Mouse (Mus musculus): ENCODE results near the gene Large2. TPM values are rescaled to one million over a fixed set of nuclear protein-coding genes. Genes with fewer than 3 reads are reported as not detected.
"Not testable (repeated sequence)": the region's sequence is repeated elsewhere in the genome, so short reads cannot be mapped to it uniquely, and the experiment has no call there.

Large2 gene
- polyA plus RNA-seq, 1 experiment from 2014 or later = 2.3 TPM

DNA sequence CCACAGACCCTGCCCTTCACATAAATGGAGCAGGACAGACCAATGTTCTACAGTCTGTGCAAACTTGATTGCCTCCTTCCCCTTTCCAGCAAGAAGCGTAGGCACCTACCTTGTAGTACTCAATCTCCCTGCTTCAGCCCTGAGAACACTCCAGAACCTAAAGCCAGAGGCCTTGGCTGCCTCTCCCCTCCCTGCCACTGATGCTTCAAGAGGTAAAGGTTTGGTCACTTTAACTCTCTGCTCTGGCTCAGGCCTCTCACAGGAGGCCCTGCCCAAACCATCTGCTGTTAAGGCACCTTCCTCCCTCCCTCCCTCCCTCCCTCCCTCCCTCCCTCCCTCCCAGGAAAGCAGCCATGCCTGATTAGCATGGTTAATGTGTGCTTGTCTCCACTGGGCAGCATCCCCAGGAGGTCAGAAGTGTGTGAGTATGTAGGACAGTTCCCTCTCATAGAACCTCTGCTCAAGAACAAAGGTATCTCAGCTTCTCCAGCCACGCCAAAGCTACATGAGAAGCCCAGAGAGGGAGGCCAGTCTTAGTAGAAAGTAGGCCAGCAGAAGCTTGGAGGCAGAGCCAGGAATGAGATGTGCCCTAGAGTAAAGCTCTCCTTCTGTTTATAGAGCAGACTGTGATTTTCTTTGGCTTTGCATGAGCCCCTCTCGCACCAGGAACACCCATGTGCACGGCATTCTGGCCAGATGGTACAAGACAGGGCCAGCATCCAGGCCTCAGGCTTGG is 28.1 kb upstream of the Large2 start:
- 74% methylated on average over 4 of the region's 4 CpGs for WGBS

DNA sequence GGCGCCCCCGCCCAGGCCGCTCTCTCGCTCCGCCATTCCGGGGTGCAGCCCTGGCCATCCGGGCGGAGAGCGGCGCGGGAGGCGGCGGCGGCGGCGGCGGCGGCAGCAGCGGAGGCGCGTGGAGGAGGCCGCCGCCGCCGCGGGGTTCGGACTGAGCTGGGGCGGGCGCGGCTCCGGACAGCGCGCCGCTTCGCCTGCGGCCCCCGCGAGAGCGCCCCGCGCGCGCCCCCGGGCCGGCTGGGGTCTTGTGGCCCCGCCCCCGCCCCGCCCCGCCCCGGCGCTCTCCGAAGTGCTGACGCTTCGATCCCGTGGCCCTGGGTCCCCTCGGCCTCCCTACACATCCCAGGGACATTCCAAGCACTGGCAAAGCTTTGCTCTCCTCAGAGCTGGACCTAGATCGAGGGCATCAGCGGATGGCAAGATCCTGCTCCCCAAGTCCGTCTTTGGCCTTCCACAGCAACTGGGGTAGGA is 26.5 kb upstream of the Large2 start, which contains the start of gene Mapk8ip1:
Mapk8ip1 (minus strand) TSS at position 173 of the 471 bp plus-strand sequence.
- peaks cover 7% of the 10 kb centered on the region for H3K4me1 ChIP-seq
- ATAC-seq (ENCODE audit: extremely low read depth, insufficient number of reproducible peaks, low FRiP score, low TSS enrichment) = peak; percentile 26; the same call in 1 of the 2 replicates
- peaks cover 32% of the 10 kb centered on the region for H3K36me3 ChIP-seq
- peak within 1 kb of the TSS; percentile 80 for H3K9ac ChIP-seq
- H3K9me3 ChIP-seq = no peaks in the 10 kb centered on the region
- H3K4me3 ChIP-seq = peak within 1 kb of the TSS; percentile 69
- H3K27ac ChIP-seq (replicated peaks) = no peak within 1 kb of the TSS
- H3K27me3 ChIP-seq (replicated peaks) = peaks cover 47% of the 10 kb centered on the region
- 4% methylated on average over 27 of the region's 59 CpGs for WGBS
- H3K4me2 ChIP-seq = peak within 1 kb of the TSS; percentile 96

More for the DNA sequence above, 28.1 kb upstream of the Large2 start:
- peaks cover 38% of the 10 kb centered on the region for H3K27me3 ChIP-seq (replicated peaks)
- no peak overlapping the region for H3K4me3 ChIP-seq
- H3K36me3 ChIP-seq = peaks cover 46% of the 10 kb centered on the region
- H3K9me3 ChIP-seq = no peaks in the 10 kb centered on the region
- H3K9ac ChIP-seq = no peak overlapping the region
- ATAC-seq (ENCODE audit: extremely low read depth, insufficient number of reproducible peaks, low FRiP score, low TSS enrichment) = no peak
- H3K4me2 ChIP-seq = no peak overlapping the region
- H3K4me1 ChIP-seq = peaks cover 7% of the 10 kb centered on the region
- H3K27ac ChIP-seq (replicated peaks) = no peak overlapping the region

DNA sequence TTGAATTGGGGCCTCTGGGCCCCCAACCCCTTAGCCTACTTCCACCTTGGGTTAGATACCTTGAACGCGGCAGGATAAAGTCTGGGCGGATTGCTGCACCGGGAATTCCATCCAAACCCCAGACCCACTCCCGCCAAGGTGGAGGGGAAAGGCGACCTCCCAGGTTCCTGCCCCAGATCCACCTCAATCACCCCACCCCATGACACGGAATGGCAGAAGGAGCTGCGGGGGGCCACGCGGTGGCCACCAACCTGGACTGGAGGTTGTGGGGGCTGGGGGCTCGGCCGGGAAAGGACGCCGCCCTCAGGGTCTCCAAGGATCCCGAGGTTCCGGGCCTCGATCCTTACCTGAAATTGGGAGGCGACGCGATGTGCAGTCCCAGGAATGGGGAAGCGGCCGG is 26.0 kb upstream of the Large2 start:
- Histone ChIP-seq H3K36me3 (peaks cover 27% of the 10 kb centered on the region), H3K9me3 (no peaks in the 10 kb centered on the region), H3K4me3 (peak overlapping the region; percentile 69), H3K27ac (replicated peaks) (no peak overlapping the region), H3K4me2 (peak overlapping the region; percentile 96), H3K4me1 (peaks cover 7% of the 10 kb centered on the region), H3K9ac (peak overlapping the region; percentile 80), H3K27me3 (replicated peaks) (peaks cover 52% of the 10 kb centered on the region)
- WGBS = 6% methylated on average over 20 of the region's 22 CpGs
- ATAC-seq (ENCODE audit: extremely low read depth, insufficient number of reproducible peaks, low FRiP score, low TSS enrichment) = no peak

DNA sequence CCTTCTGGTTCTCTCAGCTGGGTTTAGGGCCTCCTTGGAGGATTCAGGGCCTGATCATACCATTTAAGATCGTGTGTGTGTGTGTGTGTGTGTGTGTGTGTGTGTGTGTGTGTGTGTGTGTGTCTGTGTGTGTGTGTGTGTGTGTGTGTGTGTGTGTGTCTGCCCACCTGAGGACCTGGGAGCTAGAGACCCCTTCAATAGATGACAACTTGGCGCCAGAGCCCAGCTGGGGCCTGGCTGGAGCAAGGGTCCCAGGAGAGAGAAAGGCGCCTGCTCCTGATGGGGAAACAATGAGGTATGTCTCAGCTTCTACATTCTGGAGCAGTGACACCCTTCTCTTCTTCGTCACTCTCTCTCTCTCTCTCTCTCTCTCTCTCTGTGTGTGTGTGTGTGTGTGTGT is 25.2 kb upstream of the Large2 start:
- H3K4me3 ChIP-seq; H3K4me2 ChIP-seq; H3K27ac ChIP-seq (replicated peaks); ATAC-seq (ENCODE audit: extremely low read depth, insufficient number of reproducible peaks, low FRiP score, low TSS enrichment); H3K9me3 ChIP-seq; H3K9ac ChIP-seq; H3K4me1 ChIP-seq: not testable (repeated sequence)
- Histone ChIP-seq H3K36me3 (peaks cover 19% of the 10 kb centered on the region), H3K27me3 (replicated peaks) (peaks cover 59% of the 10 kb centered on the region)
- 87% methylated on average over 2 of the region's 4 CpGs for WGBS

DNA sequence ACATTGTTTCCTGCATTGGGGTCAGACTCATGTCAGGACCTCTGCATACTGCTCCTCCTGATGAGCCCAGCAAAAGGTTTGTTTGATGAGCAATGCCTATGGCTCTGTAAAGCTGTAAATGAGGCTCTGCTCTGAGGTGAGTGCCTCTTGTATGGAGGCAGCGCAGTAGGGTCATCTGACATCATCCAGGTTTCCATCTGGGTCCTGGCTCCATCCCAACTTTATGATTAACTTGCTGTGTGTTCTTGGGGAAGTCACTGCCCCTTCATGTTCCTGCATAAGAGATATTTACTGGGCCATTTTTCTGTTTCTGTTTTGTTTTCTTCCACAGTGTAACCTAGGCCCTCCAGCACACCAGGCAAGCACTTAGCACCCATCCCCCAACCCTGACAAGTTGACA is 22.8 kb upstream of the Large2 start:
- peaks cover 81% of the 10 kb centered on the region for H3K27me3 ChIP-seq (replicated peaks)
- H3K4me1 ChIP-seq = peaks cover 11% of the 10 kb centered on the region
- no peak overlapping the region for H3K9ac ChIP-seq
- H3K4me3 ChIP-seq = no peak overlapping the region
- H3K27ac ChIP-seq (replicated peaks) = no peak overlapping the region
- H3K36me3 ChIP-seq = no peaks in the 10 kb centered on the region
- no peak overlapping the region for H3K4me2 ChIP-seq
- no peak for ATAC-seq (ENCODE audit: extremely low read depth, insufficient number of reproducible peaks, low FRiP score, low TSS enrichment)
- no peaks in the 10 kb centered on the region for H3K9me3 ChIP-seq
- WGBS = 63% methylated on average over 1 of the region's 1 CpGs

DNA sequence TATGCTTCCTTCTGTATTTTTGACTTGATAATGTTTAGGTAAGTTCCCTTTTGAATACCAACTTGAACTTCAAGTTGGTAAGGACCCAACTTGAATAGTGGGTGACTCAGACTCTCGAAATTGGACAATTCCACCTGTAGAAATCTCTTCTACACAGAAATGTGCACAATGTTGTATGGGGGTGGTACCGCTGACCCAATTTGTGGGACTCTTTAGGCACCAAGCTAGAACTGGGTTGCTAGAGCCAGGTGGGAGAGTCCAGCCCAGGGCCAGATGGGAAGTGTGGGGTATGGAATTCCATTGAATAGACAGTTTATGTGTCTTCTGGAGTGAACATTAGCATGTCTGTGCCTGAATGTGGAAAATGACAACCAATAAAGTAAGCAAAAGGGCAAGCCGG is 20.9 kb upstream of the Large2 start:
- Histone ChIP-seq H3K4me1 (peaks cover 17% of the 10 kb centered on the region), H3K27me3 (replicated peaks) (peaks cover 84% of the 10 kb centered on the region), H3K4me3 (no peak overlapping the region), H3K9ac (no peak overlapping the region), H3K36me3 (no peaks in the 10 kb centered on the region), H3K9me3 (no peaks in the 10 kb centered on the region), H3K27ac (replicated peaks) (no peak overlapping the region), H3K4me2 (no peak overlapping the region)
- no peak for ATAC-seq (ENCODE audit: extremely low read depth, insufficient number of reproducible peaks, low FRiP score, low TSS enrichment)
- WGBS = 78% methylated on average over 3 of the region's 3 CpGs

DNA sequence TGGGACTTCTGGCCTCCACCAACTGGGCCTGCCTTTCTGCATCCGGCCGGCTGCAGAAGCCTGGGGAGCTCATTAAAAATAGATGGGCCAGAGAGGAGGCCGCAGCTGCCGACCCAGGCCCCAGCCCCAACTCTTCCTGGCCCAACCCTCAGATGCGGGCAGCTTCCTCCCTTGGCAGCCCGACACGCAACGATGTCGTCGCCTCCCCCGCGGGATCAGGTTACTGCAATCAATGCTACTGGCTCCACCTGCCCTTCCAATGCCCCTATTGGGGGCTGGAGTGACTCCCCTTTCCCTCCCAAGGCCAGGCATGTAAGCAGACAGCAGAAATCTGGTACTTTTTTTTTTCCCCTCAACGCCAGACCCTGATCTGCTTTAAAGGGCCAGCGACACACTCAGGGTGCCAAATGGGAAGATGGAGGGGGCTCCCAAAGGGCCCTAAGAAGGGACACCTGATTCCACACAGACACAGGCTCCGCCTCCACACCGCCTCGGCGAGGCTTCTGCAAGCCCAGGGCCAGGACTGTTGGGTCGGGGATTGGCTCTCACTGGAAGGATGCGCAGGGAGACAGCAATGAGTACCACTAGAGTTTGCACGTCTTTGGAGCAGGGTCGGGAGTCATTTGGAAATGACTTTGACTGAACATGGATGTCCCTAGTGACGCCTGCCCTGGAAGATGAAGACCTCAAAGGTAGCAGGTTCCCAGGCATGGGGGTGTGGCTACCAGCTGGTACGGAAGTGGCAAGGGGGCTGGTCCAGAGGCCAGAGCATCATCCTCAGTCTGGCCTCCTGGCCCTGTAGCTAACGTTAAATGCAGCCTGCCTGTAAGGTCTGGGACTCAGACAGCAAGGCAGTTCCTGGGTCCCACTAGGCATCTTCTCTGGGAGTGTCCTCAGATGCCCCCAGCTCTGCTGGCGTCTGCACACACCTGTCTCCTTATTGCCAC is 17.9 kb upstream of the Large2 start:
- peak overlapping the region; percentile 42 for H3K4me3 ChIP-seq
- H3K27ac ChIP-seq (replicated peaks) = 0 out of 2 replicates have a peak overlapping the region, but pooled peaks have one; percentile 21
- peaks cover 44% of the 10 kb centered on the region for H3K4me1 ChIP-seq
- H3K4me2 ChIP-seq = peak overlapping the region; percentile 64
- H3K9me3 ChIP-seq = no peaks in the 10 kb centered on the region
- no peaks in the 10 kb centered on the region for H3K36me3 ChIP-seq
- ATAC-seq (ENCODE audit: extremely low read depth, insufficient number of reproducible peaks, low FRiP score, low TSS enrichment) = no peak
- peak overlapping the region; percentile 74 for H3K9ac ChIP-seq
- peaks cover 82% of the 10 kb centered on the region for H3K27me3 ChIP-seq (replicated peaks)
- 5% methylated on average over 26 of the region's 26 CpGs for WGBS

DNA sequence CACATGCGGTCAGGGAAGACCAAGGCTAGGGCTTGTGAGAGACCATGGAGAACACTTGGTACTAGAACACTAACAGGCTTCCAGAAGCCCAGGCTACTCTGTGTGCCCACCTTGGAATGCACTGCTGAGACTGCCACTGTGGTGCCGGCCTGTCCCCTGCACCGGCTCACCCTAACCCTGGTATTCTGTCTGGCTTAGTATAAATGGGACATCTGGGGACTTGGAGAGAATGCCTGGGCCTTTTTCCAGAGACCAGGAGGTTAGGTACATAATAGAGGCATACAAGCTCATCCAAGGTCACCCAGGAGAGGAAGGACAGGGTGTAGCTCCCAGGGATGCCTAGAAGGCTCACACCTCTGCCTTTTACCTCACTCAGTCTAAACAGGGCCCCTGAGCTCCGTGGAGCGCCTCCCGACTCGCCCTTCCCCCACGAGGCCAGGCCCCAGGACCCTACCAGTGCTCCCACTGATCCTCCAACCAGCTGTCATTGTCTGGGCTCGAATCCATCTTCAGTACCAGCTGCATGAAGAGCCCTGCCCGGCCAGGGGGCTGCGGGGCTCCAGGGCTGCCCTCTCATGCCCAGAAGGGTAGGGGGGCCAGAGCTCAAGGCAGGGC is 17.1 kb upstream of the Large2 start:
- H3K9me3 ChIP-seq = no peaks in the 10 kb centered on the region
- peaks cover 44% of the 10 kb centered on the region for H3K4me1 ChIP-seq
- peak overlapping the region; percentile 74 for H3K9ac ChIP-seq
- H3K36me3 ChIP-seq = no peaks in the 10 kb centered on the region
- 31% methylated on average over 11 of the region's 11 CpGs for WGBS
- 0 out of 2 replicates have a peak overlapping the region, but pooled peaks have one; percentile 21 for H3K27ac ChIP-seq (replicated peaks)
- peak overlapping the region; percentile 42 for H3K4me3 ChIP-seq
- ATAC-seq (ENCODE audit: extremely low read depth, insufficient number of reproducible peaks, low FRiP score, low TSS enrichment) = no peak
- peak overlapping the region; percentile 64 for H3K4me2 ChIP-seq
- H3K27me3 ChIP-seq (replicated peaks) = peaks cover 87% of the 10 kb centered on the region

DNA sequence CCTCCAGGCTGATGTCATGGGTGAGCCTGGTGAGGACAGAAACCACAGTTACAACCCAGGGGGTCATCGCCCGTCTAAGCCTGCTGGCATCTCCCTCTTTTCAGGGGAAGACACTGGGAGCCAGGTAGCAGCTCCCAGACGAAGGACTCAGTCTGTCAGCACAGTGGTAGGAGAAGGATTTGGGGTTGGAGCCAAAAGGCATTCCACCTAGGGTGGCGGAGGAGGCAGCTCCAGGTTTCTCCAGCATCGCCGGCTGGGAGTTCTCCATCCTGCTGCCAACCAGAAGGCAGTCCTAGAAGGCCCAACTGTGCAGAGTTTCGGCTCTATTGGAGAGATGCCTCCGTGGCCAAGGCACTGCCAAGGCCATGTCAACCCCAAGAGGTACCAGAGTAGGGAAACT is 16.4 kb upstream of the Large2 start:
- peaks cover 5% of the 10 kb centered on the region for H3K36me3 ChIP-seq
- peaks cover 83% of the 10 kb centered on the region for H3K27me3 ChIP-seq (replicated peaks)
- WGBS = 79% methylated on average over 8 of the region's 8 CpGs
- no peak overlapping the region for H3K4me3 ChIP-seq
- no peak for ATAC-seq (ENCODE audit: extremely low read depth, insufficient number of reproducible peaks, low FRiP score, low TSS enrichment)
- H3K9ac ChIP-seq = no peak overlapping the region
- no peaks in the 10 kb centered on the region for H3K9me3 ChIP-seq
- H3K27ac ChIP-seq (replicated peaks) = no peak overlapping the region
- H3K4me2 ChIP-seq = no peak overlapping the region
- peaks cover 44% of the 10 kb centered on the region for H3K4me1 ChIP-seq

DNA sequence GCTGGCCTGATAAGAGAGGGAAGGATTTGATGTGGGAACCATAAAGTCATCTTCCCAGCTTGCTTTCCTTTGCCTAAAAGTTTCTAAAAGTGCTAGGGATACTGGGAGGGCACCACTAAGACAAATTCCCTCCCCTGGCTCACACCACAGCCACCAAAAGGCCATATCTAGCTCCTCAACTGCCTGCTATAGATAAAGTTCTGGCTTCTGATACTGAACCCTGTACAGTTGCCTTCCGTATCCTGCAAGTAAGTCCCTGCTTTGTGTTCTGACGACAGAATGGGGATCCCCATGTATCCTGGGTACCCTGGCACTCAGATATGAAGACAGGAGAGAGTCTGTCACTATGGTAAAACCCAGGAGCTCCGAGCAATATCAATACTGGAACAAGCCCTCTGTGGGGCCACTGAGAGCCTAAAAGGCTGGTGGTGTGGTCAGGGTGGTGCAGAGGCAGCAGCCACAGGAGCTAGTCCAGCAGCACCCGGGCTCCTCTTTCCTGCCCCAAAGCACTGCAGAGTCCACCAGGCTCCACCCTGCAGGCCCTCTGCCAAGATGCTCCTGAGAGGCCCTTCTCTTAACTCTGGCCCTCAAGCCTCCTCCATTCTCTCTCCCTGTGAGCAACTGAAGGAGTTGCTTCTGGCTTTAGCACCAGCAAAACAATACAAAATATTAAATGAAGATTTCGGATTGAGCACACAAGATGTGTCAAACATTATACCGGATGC is 15.7 kb upstream of the Large2 start:
- H3K27ac ChIP-seq (replicated peaks) = no peak overlapping the region
- H3K4me3 ChIP-seq = no peak overlapping the region
- H3K4me2 ChIP-seq = peak overlapping the region; percentile 91; the same call in 1 of the 2 replicates
- H3K36me3 ChIP-seq = peaks cover 12% of the 10 kb centered on the region
- H3K9me3 ChIP-seq = no peaks in the 10 kb centered on the region
- H3K27me3 ChIP-seq (replicated peaks) = peaks cover 76% of the 10 kb centered on the region
- H3K4me1 ChIP-seq = peaks cover 44% of the 10 kb centered on the region
- 68% methylated on average over 6 of the region's 6 CpGs for WGBS
- ATAC-seq (ENCODE audit: extremely low read depth, insufficient number of reproducible peaks, low FRiP score, low TSS enrichment) = no peak
- no peak overlapping the region for H3K9ac ChIP-seq

Data from heart, embryonic 13.5 days (tissue).